Mouse (Mus musculus) R1 (cell line): ENCODE measurements at regions not wholly inside any gene's neighbourhood (a gene's known extent, or its start where the extent isn't known, plus 50 kb on each side); places are given as distances from the start of the nearest gene placed in this dataset.
A peak's percentile ranks its signal among the peaks of the same experiment; 100 is the strongest.

Experiments
- DNase-seq: peaks from one replicate; pipeline ENCODE4 v3.0.0-alpha.2; 2018; ENCODE audit warnings: low read depth, low spot score

- no peak for DNase-seq
These were observed 285.7 kb downstream of the Icos start for GRCm38 (mm10) chr1:61263466-61263865.

GRCm38 (mm10) chr1:61265706-61266127, 288.0 kb downstream of the Icos start:
- DNase-seq = no peak

GRCm38 (mm10) chr1:61273843-61274242, 296.1 kb downstream of the Icos start:
- no peak for DNase-seq

GRCm38 (mm10) chr1:61274244-61274643, 296.5 kb downstream of the Icos start:
- no peak for DNase-seq

- DNase-seq = no peak
These were observed 299.5 kb downstream of the Icos start for GRCm38 (mm10) chr1:61277170-61277710.

- DNase-seq = no peak
These were observed 310.5 kb downstream of the Icos start for GRCm38 (mm10) chr1:61288185-61288584.

- DNase-seq = no peak
These were observed 311.2 kb downstream of the Icos start for GRCm38 (mm10) chr1:61288946-61289345.

- DNase-seq = no peak
These were observed 311.8 kb downstream of the Icos start for GRCm38 (mm10) chr1:61289552-61289951.

GRCm38 (mm10) chr1:61293106-61293505, 315.4 kb downstream of the Icos start:
- no peak for DNase-seq

GRCm38 (mm10) chr1:61295219-61295618, 317.5 kb downstream of the Icos start:
- DNase-seq = no peak

- no peak for DNase-seq
These were observed 319.1 kb downstream of the Icos start for GRCm38 (mm10) chr1:61296831-61297230.

- peak; percentile 51 for DNase-seq
These were observed 319.6 kb downstream of the Icos start for GRCm38 (mm10) chr1:61297361-61297760.

- DNase-seq = peak; percentile 53
These were observed 320.3 kb downstream of the Icos start for GRCm38 (mm10) chr1:61298064-61298463.

GRCm38 (mm10) chr1:61298779-61299178, 321.1 kb downstream of the Icos start:
- DNase-seq = no peak

GRCm38 (mm10) chr1:61300491-61300890, 322.8 kb downstream of the Icos start:
- no peak for DNase-seq

- DNase-seq = no peak
These were observed 323.6 kb downstream of the Icos start for GRCm38 (mm10) chr1:61301041-61302030.

- no peak for DNase-seq
These were observed 324.9 kb downstream of the Icos start for GRCm38 (mm10) chr1:61302570-61303071.

GRCm38 (mm10) chr1:61306296-61306695, 328.6 kb downstream of the Icos start:
- DNase-seq = no peak

- no peak for DNase-seq
These were observed 329.1 kb upstream of the Pard3b start for GRCm38 (mm10) chr1:61309563-61309962.

GRCm38 (mm10) chr1:61310063-61310760, 328.4 kb upstream of the Pard3b start:
- no peak for DNase-seq

- no peak for DNase-seq
These were observed 327.9 kb upstream of the Pard3b start for GRCm38 (mm10) chr1:61310761-61311090.

GRCm38 (mm10) chr1:61313196-61313595, 325.4 kb upstream of the Pard3b start:
- no peak for DNase-seq
